Mouse (Mus musculus): ENCODE results near the gene Dpysl5. TPM values are rescaled to one million over a fixed set of nuclear protein-coding genes. Genes with fewer than 3 reads are reported as not detected.

Gene Dpysl5
- 0.49 TPM for polyA plus RNA-seq (2017; shearing (Covaris generic))

GRCm38 (mm10) chr5:30711147-30712001 lies at the start of gene Dpysl5:
Dpysl5 (plus strand) TSS chr5:30711564.

GRCm38 (mm10) chr5:30666391-30667195 lies 44.8 kb upstream of the Dpysl5 start, which contains the start of gene Cenpa:
Cenpa (plus strand) TSS chr5:30666777.

GRCm38 (mm10) chr5:30814424-30815119 lies 103.2 kb downstream of the Dpysl5 start, which contains the start of gene Mapre3:
Mapre3 (plus strand) TSS chr5:30814641.

Other genes with a start within 250 kb of the Dpysl5 start
- 0.05 TPM for gene Otof, start 249.6 kb upstream of the Dpysl5 start, polyA plus RNA-seq (2017; shearing (Covaris generic))
- gene 1700001C02Rik, start 245.5 kb upstream of the Dpysl5 start, polyA plus RNA-seq (2017; shearing (Covaris generic)): not detected
- not detected for gene Cib4, start 165.7 kb upstream of the Dpysl5 start, polyA plus RNA-seq (2017; shearing (Covaris generic))
- 0.26 TPM for gene Kcnk3, start 123.4 kb upstream of the Dpysl5 start, polyA plus RNA-seq (2017; shearing (Covaris generic))
- gene Slc35f6, start 63.6 kb upstream of the Dpysl5 start, polyA plus RNA-seq (2017; shearing (Covaris generic)): 31.4 TPM
- 155 TPM for gene Cenpa, start 44.8 kb upstream of the Dpysl5 start, polyA plus RNA-seq (2017; shearing (Covaris generic))
- 12.2 TPM for gene Mapre3, start 103.1 kb downstream of the Dpysl5 start, polyA plus RNA-seq (2017; shearing (Covaris generic))
- gene Tmem214, start 156.4 kb downstream of the Dpysl5 start, polyA plus RNA-seq (2017; shearing (Covaris generic)): 42.7 TPM
- 7.4 TPM for gene Agbl5, start 177.1 kb downstream of the Dpysl5 start, polyA plus RNA-seq (2017; shearing (Covaris generic))
- gene Ost4, start 196.2 kb downstream of the Dpysl5 start, polyA plus RNA-seq (2017; shearing (Covaris generic)): 327 TPM
- gene Emilin1, start 201.8 kb downstream of the Dpysl5 start, polyA plus RNA-seq (2017; shearing (Covaris generic)): 0.84 TPM
- gene Khk, start 209.9 kb downstream of the Dpysl5 start, polyA plus RNA-seq (2017; shearing (Covaris generic)): 12.2 TPM
- gene Cgref1, start 234.0 kb downstream of the Dpysl5 start, polyA plus RNA-seq (2017; shearing (Covaris generic)): not detected
- 193 TPM for gene Preb, start 248.8 kb downstream of the Dpysl5 start, polyA plus RNA-seq (2017; shearing (Covaris generic))